Mouse (Mus musculus): Measurements from ENCODE around the gene Rin2. TPM values are rescaled to one million over a fixed set of nuclear protein-coding genes. Genes with fewer than 3 reads are reported as not detected.

The Rin2 gene
- total and polyA plus RNA-seq, 2 experiments, result 3.4 to 10.9 TPM

- WGBS, result 48% methylated on average over 12 of the region's 12 CpGs
- Histone ChIP-seq H3K79me2 (ENCODE audit: control insufficient read depth, insufficient read depth, low read length) (no peaks in the 10 kb centered on the region), H3K4me3 (ENCODE audit: insufficient read depth, low read depth, low read length) (no peak overlapping the region), H3K27ac (replicated peaks; ENCODE audit: insufficient read depth, low read depth, low read length) (no peak overlapping the region), H3K36me3 (ENCODE audit: control insufficient read depth, insufficient read depth, low read length) (no peaks in the 10 kb centered on the region), H3K9ac (ENCODE audit: low read depth, low read length) (no peak overlapping the region), H3K4me1 (ENCODE audit: control insufficient read depth, insufficient read depth, low read length) (no peaks in the 10 kb centered on the region), H3K27me3 (ENCODE audit: control insufficient read depth, insufficient read depth, low read length) (no peaks in the 10 kb centered on the region)
- DNase-seq (ENCODE audit: extremely low read depth, low read depth, low spot score), result no peak
- TF ChIP-seq POLR2A (IDR thresholded peaks at IDR 0.05; ENCODE audit: extremely low read depth, insufficient read depth, low read length) (no peak), CTCF (IDR thresholded peaks at IDR 0.05; ENCODE audit: low read depth, low read length) (no peak)
Observed at GRCm38 (mm10) chr2:145655373-145655960, 19.5 kb upstream of the Rin2 start.

DNA sequence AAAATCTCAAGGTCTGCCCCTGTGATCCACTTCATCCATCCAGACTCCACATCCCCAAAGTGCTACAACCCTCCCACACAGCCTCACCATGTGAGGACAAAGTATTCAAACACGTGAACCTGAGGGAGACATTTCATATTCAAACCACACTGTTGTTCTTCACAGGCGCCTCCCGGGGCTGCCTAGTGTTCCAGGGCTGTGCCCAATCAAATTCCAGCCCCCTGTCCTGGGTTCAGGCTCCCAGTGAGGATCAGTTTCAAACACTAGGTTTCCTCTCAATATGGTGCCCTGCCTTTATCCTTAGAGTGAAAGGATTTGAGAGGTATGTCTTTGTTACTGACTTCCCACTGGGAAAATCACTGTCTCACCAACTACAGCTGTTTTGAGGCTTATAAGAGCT lies 18.9 kb upstream of the Rin2 start:
- 86% methylated on average over 3 of the region's 3 CpGs for WGBS
- Histone ChIP-seq H3K9ac (ENCODE audit: low read depth, low read length) (no peak overlapping the region), H3K36me3 (ENCODE audit: control insufficient read depth, insufficient read depth, low read length) (no peaks in the 10 kb centered on the region), H3K4me3 (ENCODE audit: insufficient read depth, low read depth, low read length) (no peak overlapping the region), H3K79me2 (ENCODE audit: control insufficient read depth, insufficient read depth, low read length) (no peaks in the 10 kb centered on the region), H3K27me3 (ENCODE audit: control insufficient read depth, insufficient read depth, low read length) (no peaks in the 10 kb centered on the region), H3K4me1 (ENCODE audit: control insufficient read depth, insufficient read depth, low read length) (no peaks in the 10 kb centered on the region), H3K27ac (replicated peaks; ENCODE audit: insufficient read depth, low read depth, low read length) (no peak overlapping the region)
- no peak for DNase-seq (ENCODE audit: extremely low read depth, low read depth, low spot score)
- no peak for TF ChIP-seq POLR2A (IDR thresholded peaks at IDR 0.05; ENCODE audit: extremely low read depth, insufficient read depth, low read length)
- TF ChIP-seq CTCF (IDR thresholded peaks at IDR 0.05; ENCODE audit: low read depth, low read length), result no peak

- TF ChIP-seq CTCF (IDR thresholded peaks at IDR 0.05; ENCODE audit: low read depth, low read length) (no peak), POLR2A (IDR thresholded peaks at IDR 0.05; ENCODE audit: extremely low read depth, insufficient read depth, low read length) (no peak)
- DNase-seq (ENCODE audit: extremely low read depth, low read depth, low spot score), result no peak
- no peaks in the 10 kb centered on the region for H3K4me1 ChIP-seq (ENCODE audit: control insufficient read depth, insufficient read depth, low read length)
- H3K79me2 ChIP-seq (ENCODE audit: control insufficient read depth, insufficient read depth, low read length), result no peaks in the 10 kb centered on the region
- no peaks in the 10 kb centered on the region for H3K36me3 ChIP-seq (ENCODE audit: control insufficient read depth, insufficient read depth, low read length)
- no peaks in the 10 kb centered on the region for H3K27me3 ChIP-seq (ENCODE audit: control insufficient read depth, insufficient read depth, low read length)
- H3K4me3 ChIP-seq (ENCODE audit: insufficient read depth, low read depth, low read length), result no peak overlapping the region
- H3K9ac ChIP-seq (ENCODE audit: low read depth, low read length), result no peak overlapping the region
- 50% methylated on average over 1 of the region's 1 CpGs for WGBS
- H3K27ac ChIP-seq (replicated peaks; ENCODE audit: insufficient read depth, low read depth, low read length), result no peak overlapping the region
Observed at GRCm38 (mm10) chr2:145656716-145657115, 18.3 kb upstream of the Rin2 start.

DNA sequence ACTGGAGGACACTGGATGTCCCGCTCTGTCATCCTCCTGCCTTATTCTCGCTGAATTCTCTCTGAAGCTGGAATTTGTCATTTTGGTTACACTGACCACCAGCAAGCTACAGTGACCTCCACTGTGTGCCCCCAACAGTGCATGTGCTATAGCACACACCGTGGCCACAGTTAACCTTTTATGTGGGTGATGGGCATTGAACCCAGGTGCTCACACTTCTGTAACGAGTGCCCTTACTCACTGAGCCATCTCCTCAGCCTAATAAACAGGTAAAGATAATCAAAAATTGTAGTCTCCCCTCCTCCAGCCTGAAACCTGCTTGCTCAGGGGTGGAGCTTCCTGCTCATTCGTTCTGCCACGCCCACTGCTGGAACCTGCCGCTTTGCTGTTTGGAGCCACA lies 13.8 kb upstream of the Rin2 start:
- Histone ChIP-seq H3K36me3 (ENCODE audit: control insufficient read depth, insufficient read depth, low read length) (no peaks in the 10 kb centered on the region), H3K27ac (replicated peaks; ENCODE audit: insufficient read depth, low read depth, low read length) (no peak overlapping the region), H3K4me1 (ENCODE audit: control insufficient read depth, insufficient read depth, low read length) (no peaks in the 10 kb centered on the region), H3K9ac (ENCODE audit: low read depth, low read length) (no peak overlapping the region), H3K4me3 (ENCODE audit: insufficient read depth, low read depth, low read length) (no peak overlapping the region), H3K27me3 (ENCODE audit: control insufficient read depth, insufficient read depth, low read length) (no peaks in the 10 kb centered on the region), H3K79me2 (ENCODE audit: control insufficient read depth, insufficient read depth, low read length) (no peaks in the 10 kb centered on the region)
- WGBS, result 70% methylated on average over 7 of the region's 7 CpGs
- DNase-seq (ENCODE audit: extremely low read depth, low read depth, low spot score), result no peak
- TF ChIP-seq CTCF (IDR thresholded peaks at IDR 0.05; ENCODE audit: low read depth, low read length) (no peak), POLR2A (IDR thresholded peaks at IDR 0.05; ENCODE audit: extremely low read depth, insufficient read depth, low read length) (no peak)

DNA sequence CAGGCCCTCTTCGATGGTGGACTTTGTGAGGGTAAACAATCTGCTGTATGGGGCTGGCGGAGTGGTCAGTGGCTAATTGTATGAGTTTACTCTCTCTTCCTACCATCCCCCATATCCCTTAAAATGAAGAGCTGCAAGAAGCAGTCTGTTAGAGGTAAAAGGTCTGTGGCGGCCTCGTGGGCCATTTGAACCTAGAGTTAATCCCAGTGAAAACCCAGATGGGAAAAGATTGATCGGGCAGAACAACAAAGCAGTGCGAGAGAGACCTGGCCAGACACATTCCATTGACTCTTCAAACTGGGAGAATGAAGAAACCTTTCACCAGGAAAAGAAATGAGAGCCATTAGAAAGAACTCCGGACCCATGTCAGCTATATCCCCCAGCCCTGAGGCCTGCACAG lies 11.1 kb upstream of the Rin2 start:
- DNase-seq (ENCODE audit: extremely low read depth, low read depth, low spot score), result no peak
- Histone ChIP-seq H3K27ac (replicated peaks; ENCODE audit: insufficient read depth, low read depth, low read length) (no peak overlapping the region), H3K79me2 (ENCODE audit: control insufficient read depth, insufficient read depth, low read length) (no peaks in the 10 kb centered on the region), H3K27me3 (ENCODE audit: control insufficient read depth, insufficient read depth, low read length) (no peaks in the 10 kb centered on the region), H3K4me3 (ENCODE audit: insufficient read depth, low read depth, low read length) (no peak overlapping the region), H3K36me3 (ENCODE audit: control insufficient read depth, insufficient read depth, low read length) (no peaks in the 10 kb centered on the region), H3K4me1 (ENCODE audit: control insufficient read depth, insufficient read depth, low read length) (no peaks in the 10 kb centered on the region), H3K9ac (ENCODE audit: low read depth, low read length) (no peak overlapping the region)
- TF ChIP-seq CTCF (IDR thresholded peaks at IDR 0.05; ENCODE audit: low read depth, low read length), result no peak
- TF ChIP-seq POLR2A (IDR thresholded peaks at IDR 0.05; ENCODE audit: extremely low read depth, insufficient read depth, low read length), result no peak
- WGBS, result 61% methylated on average over 7 of the region's 7 CpGs

GRCm38 (mm10) chr2:145664311-145664710 lies 10.7 kb upstream of the Rin2 start:
- no peaks in the 10 kb centered on the region for H3K4me1 ChIP-seq (ENCODE audit: control insufficient read depth, insufficient read depth, low read length)
- WGBS, result 88% methylated on average over 2 of the region's 2 CpGs
- no peaks in the 10 kb centered on the region for H3K79me2 ChIP-seq (ENCODE audit: control insufficient read depth, insufficient read depth, low read length)
- no peaks in the 10 kb centered on the region for H3K36me3 ChIP-seq (ENCODE audit: control insufficient read depth, insufficient read depth, low read length)
- H3K27ac ChIP-seq (replicated peaks; ENCODE audit: insufficient read depth, low read depth, low read length), result no peak overlapping the region
- no peak for TF ChIP-seq CTCF (IDR thresholded peaks at IDR 0.05; ENCODE audit: low read depth, low read length)
- H3K9ac ChIP-seq (ENCODE audit: low read depth, low read length), result no peak overlapping the region
- no peak overlapping the region for H3K4me3 ChIP-seq (ENCODE audit: insufficient read depth, low read depth, low read length)
- DNase-seq (ENCODE audit: extremely low read depth, low read depth, low spot score), result no peak
- no peaks in the 10 kb centered on the region for H3K27me3 ChIP-seq (ENCODE audit: control insufficient read depth, insufficient read depth, low read length)

Data from liver, adult 2 months (tissue).